Mouse (Mus musculus) brown adipose tissue, adult 24 weeks (tissue): ENCODE measurements around the gene Armc7. TPM values are rescaled to one million over a fixed set of nuclear protein-coding genes. Genes with fewer than 3 reads are reported as not detected.
A peak's percentile ranks its signal among the peaks of the same experiment; 100 is the strongest.

ENCODE experiments used
- H3K27ac ChIP-seq: fragments of 200-500 bp; replicated peaks from 2 replicates; pipeline ENCODE4 v1.5.1; 2012; ENCODE audit warnings: low read depth, mild to moderate bottlenecking, low read length
- H3K4me1 ChIP-seq: fragments of 200-500 bp; 2 replicates; pipeline ENCODE4 v1.6.1; 2012; ENCODE audit warnings: low read length, mixed read lengths; ENCODE audit not compliant: control insufficient read depth, insufficient read depth, insufficient read length
- H3K4me3 ChIP-seq: fragments of 200-500 bp; 2 replicates; pipeline ENCODE4 v1.5.1; 2012; ENCODE audit warnings: low read depth, mild to moderate bottlenecking, low read length, moderate library complexity; ENCODE audit not compliant: insufficient read depth
- polyA plus RNA-seq: library from polyadenylated mRNA; stranded (reverse); fragments of >200 nt; gene quantifications from 2 replicates; pipeline ENCODE4 v1.2.4, GENCODE M21; 2012; ENCODE audit not compliant: missing spikeins, insufficient read depth, insufficient read length

Gene Armc7
- polyA plus RNA-seq: 4.1 TPM in 2 replicates

GRCm38 (mm10) chr11:115475025-115475757, at the start of gene Armc7:
TSS of gene Armc7 (plus strand) at chr11:115475667.
- H3K27ac ChIP-seq: peak within 1 kb of the TSS; percentile 79
- H3K4me1 ChIP-seq: peaks cover 6% of the 10 kb centered on the region

GRCm38 (mm10) chr11:115425671-115426070, 49.8 kb upstream of the Armc7 start:
- Histone ChIP-seq H3K27ac (no peak overlapping the region), H3K4me1 (peaks cover 3% of the 10 kb centered on the region; the same call in 1 of the 2 replicates), H3K4me3 (no peak overlapping the region)

More at GRCm38 (mm10) chr11:115475025-115475757, at the start of gene Armc7:
- peak within 1 kb of the TSS; percentile 89 for H3K4me3 ChIP-seq

GRCm38 (mm10) chr11:115427482-115428331, 47.8 kb upstream of the Armc7 start:
- Histone ChIP-seq H3K27ac (peak overlapping the region; percentile 57), H3K4me3 (peak overlapping the region; percentile 45), H3K4me1 (no peaks in the 10 kb centered on the region)

- H3K4me1 ChIP-seq: no peaks in the 10 kb centered on the region
- no peak overlapping the region for H3K27ac ChIP-seq
- H3K4me3 ChIP-seq: no peak overlapping the region
Measured at GRCm38 (mm10) chr11:115429307-115429706, 46.2 kb upstream of the Armc7 start.

- Histone ChIP-seq H3K27ac (no peak overlapping the region), H3K4me1 (no peaks in the 10 kb centered on the region), H3K4me3 (no peak overlapping the region)
Measured at GRCm38 (mm10) chr11:115430561-115430960, 44.9 kb upstream of the Armc7 start.

- Histone ChIP-seq H3K4me1 (no peaks in the 10 kb centered on the region), H3K27ac (no peak overlapping the region), H3K4me3 (no peak overlapping the region)
Measured at GRCm38 (mm10) chr11:115432814-115433213, 42.7 kb upstream of the Armc7 start.

GRCm38 (mm10) chr11:115433342-115433741, 42.1 kb upstream of the Armc7 start:
- H3K27ac ChIP-seq: no peak overlapping the region
- H3K4me3 ChIP-seq: no peak overlapping the region
- H3K4me1 ChIP-seq: no peaks in the 10 kb centered on the region

GRCm38 (mm10) chr11:115435596-115436337, 39.7 kb upstream of the Armc7 start:
- no peaks in the 10 kb centered on the region for H3K4me1 ChIP-seq
- no peak overlapping the region for H3K27ac ChIP-seq
- H3K4me3 ChIP-seq: peak overlapping the region; percentile 22; the same call in 1 of the 2 replicates

- H3K4me3 ChIP-seq: no peak overlapping the region
- H3K4me1 ChIP-seq: no peaks in the 10 kb centered on the region
- no peak overlapping the region for H3K27ac ChIP-seq
Measured at GRCm38 (mm10) chr11:115437571-115438122, 37.8 kb upstream of the Armc7 start.

GRCm38 (mm10) chr11:115439326-115439725, 36.1 kb upstream of the Armc7 start:
- H3K4me3 ChIP-seq: no peak overlapping the region
- no peaks in the 10 kb centered on the region for H3K4me1 ChIP-seq
- H3K27ac ChIP-seq: no peak overlapping the region

- H3K4me1 ChIP-seq: no peaks in the 10 kb centered on the region
Measured at GRCm38 (mm10) chr11:115439906-115440595, 35.4 kb upstream of the Armc7 start, which contains the start of gene Trim80. TSS of gene Trim80 (plus strand) at chr11:115440545.

GRCm38 (mm10) chr11:115441417-115441816, 34.0 kb upstream of the Armc7 start:
- Histone ChIP-seq H3K4me1 (no peaks in the 10 kb centered on the region), H3K4me3 (no peak overlapping the region), H3K27ac (no peak overlapping the region)

More at GRCm38 (mm10) chr11:115439906-115440595, 35.4 kb upstream of the Armc7 start, which contains the start of gene Trim80:
- Histone ChIP-seq H3K4me3 (no peak within 1 kb of the TSS), H3K27ac (no peak within 1 kb of the TSS)

- Histone ChIP-seq H3K4me3 (no peak overlapping the region), H3K27ac (no peak overlapping the region)
Measured at GRCm38 (mm10) chr11:115446906-115447305, 28.6 kb upstream of the Armc7 start.

GRCm38 (mm10) chr11:115447321-115447885, 28.1 kb upstream of the Armc7 start:
- Histone ChIP-seq H3K4me1 (no peaks in the 10 kb centered on the region; the same call in 1 of the 2 replicates), H3K4me3 (no peak overlapping the region), H3K27ac (no peak overlapping the region)

More at GRCm38 (mm10) chr11:115446906-115447305, 28.6 kb upstream of the Armc7 start:
- no peaks in the 10 kb centered on the region; the same call in 1 of the 2 replicates for H3K4me1 ChIP-seq
